18 mouse cellular contexts compared by ENCODE assay signal in the genomic region with DNA sequence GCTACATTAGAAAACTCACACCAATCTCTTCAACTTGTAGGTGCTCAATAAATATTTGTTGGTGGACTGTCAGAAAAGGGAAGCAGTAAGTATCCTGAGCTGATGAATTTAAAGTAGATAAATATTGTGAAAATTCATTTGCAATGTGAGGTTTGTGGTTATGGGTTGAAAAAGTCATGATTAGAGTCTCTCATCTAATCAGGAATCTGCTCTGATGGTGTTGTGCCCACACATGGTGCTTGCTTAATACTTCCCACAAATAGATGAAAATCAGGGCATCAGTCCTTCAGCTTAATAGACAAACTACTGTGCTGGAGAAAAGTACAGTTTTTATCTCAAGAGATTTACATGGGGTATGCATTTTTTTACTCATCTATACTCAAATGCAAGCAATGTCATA. TPM values are rescaled to one million over a fixed set of nuclear protein-coding genes. Genes with fewer than 3 reads are reported as not detected.
DNase-seq lines count a peak whose midpoint lies in the region; ATAC-seq lines count a peak whose summit lies in the region.
"Had no signal": no experiment of that assay in that cellular context is flagged by ENCODE, and none has a peak within 500 bp of the region (broad histone marks: within the 10 kb centered on the region; RNA-seq: fewer than 3 reads in every experiment).

No protein-coding gene starts in this region.

- peak; percentile 66 for ATAC-seq in granulocyte monocyte progenitor cell, adult 5-6 weeks (replicated peaks; ENCODE audit: poor library complexity, severe bottlenecking)
- ATAC-seq in megakaryocyte progenitor cell, adult 5-6 weeks (replicated peaks; ENCODE audit: poor library complexity), result 0 out of 2 replicates have a peak, but pooled peaks have one; percentile 18
- ATAC-seq: activated CD4-positive, CD25-positive, alpha-beta regulatory T cell, adult 4 months; forebrain, embryonic 13.5 days; forebrain, embryonic 15.5 days; forebrain, postnatal 0 days; Patski had no signal

- peak; percentile 80 for DNase-seq in 416B (ENCODE audit: low read depth)
- no peak for DNase-seq in spleen, postnatal 4 days (ENCODE audit: low spot score in 2 of 2)
- no peak for DNase-seq in gastrocnemius, postnatal 4 days (ENCODE audit: low spot score in 2 of 2)
- DNase-seq: adrenal gland, adult 8-10 months; adrenal gland, postnatal 14 days; adrenal gland, postnatal 36 days; cerebellum, adult 11-12 months; cerebellum, adult 2 months; cerebellum, adult 9-10 months; cerebellum, postnatal 10 days; cerebellum, postnatal 25 days; forebrain, postnatal 0 days had no signal

RNA-seq across cellular contexts. Expression of gene S1pr1, which starts 59.9 kb away (rescaled TPM):
- total RNA-seq in granulocyte monocyte progenitor cell, adult 5-6 weeks (2014; fragmentation: Nextera tagmentation), result 0.77 and 1.6 TPM in 2 replicates
- 0.26 and 1.0 TPM in 2 replicates for total RNA-seq in granulocyte monocyte progenitor cell, adult 5-6 weeks (2017)
- total RNA-seq in megakaryocyte progenitor cell, adult 5-6 weeks (2015), result 0.98 and 2.7 TPM in 2 replicates
- total RNA-seq in megakaryocyte progenitor cell, adult 5-6 weeks (2017), result 0.17 and 1.3 TPM in 2 replicates
- total RNA-seq in gastrocnemius, postnatal 4 days (2021), result 10 to 100 TPM; 25.4 to 26.6 TPM

Comparison
In these comparisons a context has a peak if more than half of its experiments do, and no peak if none do; other contexts are left out.
1. RNA of gene S1pr1, which starts 59.9 kb away (total RNA-seq): 25.4 to 26.6 TPM in gastrocnemius, postnatal 4 days; 0.17 to 2.7 TPM in megakaryocyte progenitor cell, adult 5-6 weeks and 0.26 to 1.6 TPM in granulocyte monocyte progenitor cell, adult 5-6 weeks; every median in the first group is over 4 times any median in the second.